Mouse (Mus musculus): ENCODE measurements around the gene Ube2e1. TPM values are rescaled to one million over a fixed set of nuclear protein-coding genes. Genes with fewer than 3 reads are reported as not detected.

Gene Ube2e1
- 85.8 and 104 TPM in 2 replicates for total RNA-seq (2014; fragmentation: Nextera tagmentation)
- total RNA-seq (2017), result 55.6 and 69.5 TPM in 2 replicates

GRCm38 (mm10) chr14:18331693-18332131 is at the start of gene Ube2e1:
Gene Ube2e1, minus strand, starts transcription at chr14:18331859.
- ATAC-seq (replicated peaks; ENCODE audit: low FRiP score, low TSS enrichment, poor library complexity, severe bottlenecking), result peak; percentile 84

DNA sequence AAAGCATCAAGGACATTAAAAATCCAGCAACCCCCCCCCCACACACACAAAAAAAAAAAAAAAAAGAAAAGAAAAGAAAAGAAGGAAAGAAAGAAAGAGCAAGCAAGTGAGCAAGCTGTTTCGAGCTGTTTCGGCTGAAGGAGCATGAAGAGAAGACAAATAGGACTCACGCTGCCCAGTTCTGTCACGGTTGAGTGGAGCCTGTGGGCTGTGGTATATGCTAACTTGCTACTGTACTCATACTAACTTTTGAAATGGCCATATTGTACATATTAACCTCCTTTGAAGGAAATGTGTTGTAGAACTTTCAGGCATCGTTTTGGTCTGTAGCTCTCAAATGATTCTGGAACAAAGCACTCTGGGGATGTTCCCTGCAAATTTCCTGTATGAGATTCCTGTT is 48.2 kb upstream of the Ube2e1 start:
- no peak for ATAC-seq (replicated peaks; ENCODE audit: low FRiP score, low TSS enrichment, poor library complexity, severe bottlenecking)

DNA sequence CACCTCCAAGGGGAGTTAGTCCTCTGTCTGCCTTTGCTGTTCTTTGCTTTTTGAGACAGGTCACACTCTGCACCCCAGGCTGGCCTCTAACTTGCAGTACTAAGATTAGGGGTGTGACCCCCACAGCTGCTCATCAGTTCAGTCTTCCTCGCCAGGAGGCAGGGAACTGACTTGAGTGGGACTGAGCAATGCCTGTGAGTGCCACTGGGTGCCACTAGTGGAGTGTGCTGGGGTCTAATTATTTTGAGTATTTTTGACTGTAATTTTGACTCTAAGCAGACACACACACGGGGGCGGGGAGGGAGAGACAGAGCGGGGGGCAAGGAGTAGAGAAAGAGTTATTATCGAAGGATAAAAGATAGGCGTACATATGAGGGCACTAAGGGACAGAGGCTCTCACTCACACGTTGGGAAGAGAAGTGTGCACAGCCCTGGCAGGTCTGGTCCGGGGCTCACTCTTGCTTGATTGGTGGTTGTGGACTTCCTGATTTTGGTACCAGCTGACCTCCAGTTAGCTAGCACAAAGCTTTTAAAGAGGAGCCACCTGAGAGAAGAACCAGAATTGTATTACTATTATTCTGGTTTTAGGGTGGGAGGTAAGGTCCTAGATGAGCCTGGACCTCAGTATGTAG is 46.4 kb upstream of the Ube2e1 start:
- no peak for ATAC-seq (replicated peaks; ENCODE audit: low FRiP score, low TSS enrichment, poor library complexity, severe bottlenecking)

GRCm38 (mm10) chr14:18376206-18376605 is 44.5 kb upstream of the Ube2e1 start:
- no peak for ATAC-seq (replicated peaks; ENCODE audit: low FRiP score, low TSS enrichment, poor library complexity, severe bottlenecking)

DNA sequence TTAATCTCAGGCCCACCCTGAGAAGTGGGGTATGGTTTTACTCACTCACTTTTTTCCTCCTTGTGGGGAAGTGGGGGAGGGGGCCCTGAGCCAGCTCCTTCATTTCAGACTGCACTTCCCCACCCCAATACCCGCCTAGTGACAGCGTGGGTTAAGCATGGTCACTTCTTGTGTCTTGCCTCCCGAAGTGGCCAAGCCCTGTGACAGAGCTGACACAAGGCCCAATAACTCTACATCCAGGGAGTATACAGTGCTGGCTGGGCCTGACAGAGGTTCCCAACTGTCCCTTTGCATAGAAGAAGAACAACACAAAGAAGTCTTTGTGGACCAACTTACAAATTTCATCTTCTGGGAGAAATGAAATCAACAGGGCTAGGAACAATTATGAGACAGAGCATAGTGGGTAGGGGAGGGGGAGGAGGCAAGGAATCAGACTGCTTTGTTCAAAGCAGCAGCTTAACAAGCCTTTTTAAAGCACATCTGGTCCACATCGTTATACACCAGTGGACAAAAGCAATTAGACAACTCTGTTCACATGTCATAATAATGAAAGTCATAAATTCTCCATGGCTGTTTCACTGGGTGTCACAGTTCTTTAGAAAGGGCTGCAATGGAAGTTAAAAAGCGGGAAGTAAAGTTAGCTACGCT is 42.2 kb upstream of the Ube2e1 start:
- no peak for ATAC-seq (replicated peaks; ENCODE audit: low FRiP score, low TSS enrichment, poor library complexity, severe bottlenecking)

GRCm38 (mm10) chr14:18372761-18373610 is 41.3 kb upstream of the Ube2e1 start:
- no peak for ATAC-seq (replicated peaks; ENCODE audit: low FRiP score, low TSS enrichment, poor library complexity, severe bottlenecking)

GRCm38 (mm10) chr14:18369031-18369430 is 37.4 kb upstream of the Ube2e1 start:
- ATAC-seq (replicated peaks; ENCODE audit: low FRiP score, low TSS enrichment, poor library complexity, severe bottlenecking), result no peak

DNA sequence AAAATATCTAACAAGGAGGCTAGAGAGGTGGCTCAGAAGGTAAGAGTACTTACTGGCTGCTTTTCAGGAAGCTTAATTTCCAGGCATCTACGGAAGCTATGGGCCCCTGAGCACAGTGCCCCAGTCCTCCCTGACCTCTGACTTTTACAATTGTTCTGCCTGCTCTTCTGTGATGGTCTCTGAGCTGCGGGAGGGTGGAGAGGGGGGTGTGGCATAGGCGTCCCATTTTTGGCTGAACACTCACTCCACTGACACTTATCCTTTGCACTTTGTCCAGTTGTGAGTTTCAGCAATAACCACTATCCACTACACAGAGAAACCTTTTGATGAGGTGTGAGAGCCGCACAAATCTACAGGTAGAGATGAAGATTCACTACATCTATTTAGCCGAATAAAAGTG is 35.4 kb upstream of the Ube2e1 start:
- ATAC-seq (replicated peaks; ENCODE audit: low FRiP score, low TSS enrichment, poor library complexity, severe bottlenecking), result no peak

GRCm38 (mm10) chr14:18364321-18364720 is 32.7 kb upstream of the Ube2e1 start:
- ATAC-seq (replicated peaks; ENCODE audit: low FRiP score, low TSS enrichment, poor library complexity, severe bottlenecking), result no peak

GRCm38 (mm10) chr14:18356442-18356841 is 24.8 kb upstream of the Ube2e1 start:
- no peak for ATAC-seq (replicated peaks; ENCODE audit: low FRiP score, low TSS enrichment, poor library complexity, severe bottlenecking)

GRCm38 (mm10) chr14:18355514-18356190 is 24.0 kb upstream of the Ube2e1 start:
- ATAC-seq (replicated peaks; ENCODE audit: low FRiP score, low TSS enrichment, poor library complexity, severe bottlenecking), result no peak

GRCm38 (mm10) chr14:18353525-18353924 is 21.9 kb upstream of the Ube2e1 start:
- ATAC-seq (replicated peaks; ENCODE audit: low FRiP score, low TSS enrichment, poor library complexity, severe bottlenecking), result no peak

- no peak for ATAC-seq (replicated peaks; ENCODE audit: low FRiP score, low TSS enrichment, poor library complexity, severe bottlenecking)
Measured at GRCm38 (mm10) chr14:18352934-18353333, 21.3 kb upstream of the Ube2e1 start.

- ATAC-seq (replicated peaks; ENCODE audit: low FRiP score, low TSS enrichment, poor library complexity, severe bottlenecking), result no peak
Measured at GRCm38 (mm10) chr14:18350680-18351079, 19.0 kb upstream of the Ube2e1 start.

GRCm38 (mm10) chr14:18349871-18350270 is 18.2 kb upstream of the Ube2e1 start:
- ATAC-seq (replicated peaks; ENCODE audit: low FRiP score, low TSS enrichment, poor library complexity, severe bottlenecking), result no peak

GRCm38 (mm10) chr14:18343589-18343988 is 11.9 kb upstream of the Ube2e1 start:
- ATAC-seq (replicated peaks; ENCODE audit: low FRiP score, low TSS enrichment, poor library complexity, severe bottlenecking), result no peak

DNA sequence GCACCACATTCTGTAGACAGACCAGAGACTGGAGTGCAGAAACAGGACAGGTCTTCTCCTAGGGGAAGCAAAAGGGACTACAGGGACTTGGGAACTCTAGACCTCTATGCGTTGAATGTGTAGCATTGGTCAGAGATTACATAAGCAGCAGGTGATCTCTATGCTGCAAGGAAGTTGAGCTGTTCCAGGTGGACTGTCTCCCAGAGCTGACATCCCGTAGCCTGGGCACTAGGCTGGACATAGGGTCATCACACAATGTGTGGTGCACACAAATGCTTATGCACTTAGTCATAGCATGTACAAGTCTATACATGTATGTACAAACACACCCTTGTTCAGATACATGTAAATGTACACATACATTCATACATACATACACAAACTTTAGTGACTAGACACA is 11.1 kb upstream of the Ube2e1 start:
- 0 out of 2 replicates have a peak, but pooled peaks have one; percentile 37 for ATAC-seq (replicated peaks; ENCODE audit: low FRiP score, low TSS enrichment, poor library complexity, severe bottlenecking)

- ATAC-seq (replicated peaks; ENCODE audit: low FRiP score, low TSS enrichment, poor library complexity, severe bottlenecking), result no peak
Measured at GRCm38 (mm10) chr14:18341088-18341487, 9.4 kb upstream of the Ube2e1 start.

DNA sequence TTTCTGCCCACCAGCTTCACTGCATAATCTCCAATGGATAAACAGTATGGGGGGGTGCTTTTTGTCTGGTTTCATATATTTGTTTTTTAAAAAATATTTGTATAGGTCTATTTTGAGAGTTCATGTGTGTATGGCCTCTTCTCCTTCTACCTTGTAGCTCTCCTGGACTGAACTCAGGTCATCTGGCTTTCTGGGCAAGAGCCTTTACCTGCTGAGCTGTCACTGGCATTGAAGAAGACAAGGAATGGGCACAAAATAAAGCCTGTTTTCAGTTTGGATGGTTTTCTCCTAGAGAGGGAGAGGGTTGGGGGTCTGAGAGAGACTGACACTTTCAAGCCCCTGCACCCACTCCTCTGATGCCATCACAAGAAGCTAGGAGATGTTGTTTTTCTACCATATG is 4.4 kb upstream of the Ube2e1 start:
- no peak for ATAC-seq (replicated peaks; ENCODE audit: low FRiP score, low TSS enrichment, poor library complexity, severe bottlenecking)

Measured in megakaryocyte-erythroid progenitor cell, adult 5-6 weeks (primary cell).